Mouse (Mus musculus) G1E (cell line): ENCODE measurements at regions not wholly inside any gene's neighbourhood (a gene's known extent, or its start where the extent isn't known, plus 50 kb on each side); places are given as distances from the start of the nearest gene placed in this dataset.

Source experiments
- CTCF ChIP-seq: IDR thresholded peaks from 2 replicates; pipeline ENCODE4 v1.5.1; 2012; ENCODE audit warnings: low read depth, low read length, inconsistent platforms, mixed read lengths
- GATA1 ChIP-seq: IDR thresholded peaks from 2 replicates; pipeline ENCODE4 v1.6.1; 2012; ENCODE audit warnings: borderline replicate concordance, low read length, inconsistent platforms, mixed read lengths

GRCm38 (mm10) chr5:132654382-132654781 lies 111.2 kb upstream of the Auts2 start:
- TF ChIP-seq CTCF (no peak), GATA1 (no peak)
